Mouse (Mus musculus) spleen, adult 2 months (tissue): ENCODE results near the gene Smoc1.

Source experiments
- CTCF ChIP-seq: fragments of 200-500 bp; IDR thresholded peaks from 2 replicates; pipeline ENCODE4 v1.5.1; 2011; ENCODE audit warnings: mild to moderate bottlenecking, inconsistent platforms; ENCODE audit not compliant: insufficient read depth, insufficient read length, insufficient replicate concordance; ENCODE audit errors: extremely low read depth
- POLR2A ChIP-seq: fragments of 200-500 bp; IDR thresholded peaks from 2 replicates; pipeline ENCODE4 v1.6.1; 2011; ENCODE audit warnings: low read depth, low read length, inconsistent platforms

GRCm38 (mm10) chr12:81233746-81234380 is 207.3 kb downstream of the Smoc1 start:
- TF ChIP-seq CTCF (no peak), POLR2A (no peak)
